Mouse (Mus musculus) heart, adult 8-10 months (tissue): ENCODE measurements around the gene Ndufaf5. TPM values are rescaled to one million over a fixed set of nuclear protein-coding genes. Genes with fewer than 3 reads are reported as not detected.

ENCODE experiments used
- total RNA-seq, 4 experiments: library from RNA; stranded (reverse); gene quantifications; 2 replicates each; pipeline ENCODE4 v1.2.4; 2022

Gene Ndufaf5
- total RNA-seq, 4 experiments from 2014 or later = 31.2 to 35.0 (median 32.6) TPM

Other genes with a start within 250 kb of the Ndufaf5 start
- 1 to 10 TPM; 6.6 to 7.8 (median 7.0) TPM for gene Tasp1, start 103.8 kb upstream of the Ndufaf5 start, total RNA-seq
- not detected for gene Gm17374, start 18.6 kb upstream of the Ndufaf5 start, total RNA-seq
- 10 to 100 TPM in 3 of 4 experiments, 1 to 10 TPM in 1; 9.7 to 13.2 (median 11.7) TPM for gene Esf1, start 85 bp upstream of the Ndufaf5 start, total RNA-seq
- not detected for gene Sel1l2, start 219.1 kb downstream of the Ndufaf5 start, total RNA-seq
- 1 to 10 TPM; 7.0 to 9.1 (median 8.7) TPM for gene Macrod2, start 224.7 kb downstream of the Ndufaf5 start, total RNA-seq